9 mouse cellular contexts compared by ENCODE assay signal in genomic region chr16:93906156-93907014, GRCm38 (mm10). TPM values are rescaled to one million over a fixed set of nuclear protein-coding genes. Genes with fewer than 3 reads are reported as not detected.
DNase-seq lines count a peak whose midpoint lies in the region; ATAC-seq lines count a peak whose summit lies in the region.
"Had no signal": no experiment of that assay in that cellular context is flagged by ENCODE, and none has a peak within 500 bp of the region (broad histone marks: within the 10 kb centered on the region; RNA-seq: fewer than 3 reads in every experiment).

No protein-coding gene starts in this region.

- 63% methylated on average over 11 of the region's 11 CpGs for WGBS in kidney, embryonic 15.5 days
- 73% methylated on average over 11 of the region's 11 CpGs for WGBS in liver, embryonic 11.5 days
- WGBS in neural tube, embryonic 13.5 days: 74% methylated on average over 11 of the region's 11 CpGs

- H3K4me2 ChIP-seq in kidney, embryonic 15.5 days: no peak overlapping the region
- no peak overlapping the region for H3K4me2 ChIP-seq in liver, embryonic 11.5 days
- H3K4me2 ChIP-seq in neural tube, embryonic 13.5 days: no peak overlapping the region
- H3K4me2 ChIP-seq: heart, embryonic 13.5 days had no signal

- H3K9me3 ChIP-seq in kidney, embryonic 15.5 days (replicated peaks): no peaks in the 10 kb centered on the region
- no peaks in the 10 kb centered on the region for H3K9me3 ChIP-seq in liver, embryonic 11.5 days (ENCODE audit: control insufficient read depth, low read length)
- no peaks in the 10 kb centered on the region for H3K9me3 ChIP-seq in neural tube, embryonic 13.5 days
- H3K9me3 ChIP-seq: heart, embryonic 13.5 days had no signal

- DNase-seq in CD8-positive naive resting alpha-beta T cell, adult 2 months (ENCODE audit: low read depth in 2 of 2, low spot score in 2 of 2): peak; percentile 37 to 43
- DNase-seq in adrenal gland, adult 18-20 months (ENCODE audit: low spot score in 2 of 2): peak; percentile 57 to 58
- peak; percentile 36 for DNase-seq in embryo, embryonic 11.5 days (ENCODE audit: low read depth, low spot score)
- peak; percentile 17 to 25 for DNase-seq in heart, adult 9 months (ENCODE audit: low spot score in 2 of 2)
- DNase-seq in liver, embryonic 11.5 days (ENCODE audit: low spot score): peak; percentile 54
- peak; percentile 69 for DNase-seq in thymus, postnatal 0 days (ENCODE audit: low spot score)

- ATAC-seq in kidney, embryonic 15.5 days (replicated peaks; ENCODE audit: low FRiP score): peak; percentile 68
- ATAC-seq in liver, embryonic 11.5 days (replicated peaks; ENCODE audit: low FRiP score): peak; percentile 30
- ATAC-seq in neural tube, embryonic 13.5 days (ENCODE audit: low read depth): peak; percentile 29; the same call in 1 of the 2 replicates

- H3K4me3 ChIP-seq in kidney, embryonic 15.5 days (replicated peaks): no peak overlapping the region
- no peak overlapping the region for H3K4me3 ChIP-seq in liver, embryonic 11.5 days (ENCODE audit: low read depth, low read length)
- no peak overlapping the region for H3K4me3 ChIP-seq in neural tube, embryonic 13.5 days
- H3K4me3 ChIP-seq: heart, embryonic 13.5 days had no signal

- peak overlapping the region; percentile 62 for H3K27ac ChIP-seq in kidney, embryonic 15.5 days
- H3K27ac ChIP-seq in liver, embryonic 11.5 days (ENCODE audit: low read depth, low read length): no peak overlapping the region
- H3K27ac ChIP-seq in neural tube, embryonic 13.5 days (replicated peaks): no peak overlapping the region
- H3K27ac ChIP-seq: heart, embryonic 13.5 days had no signal

- peaks cover 19% of the 10 kb centered on the region for H3K4me1 ChIP-seq in kidney, embryonic 15.5 days
- H3K4me1 ChIP-seq in liver, embryonic 11.5 days (replicated peaks; ENCODE audit: control insufficient read depth, insufficient read depth, low read length): no peaks in the 10 kb centered on the region
- H3K4me1 ChIP-seq in neural tube, embryonic 13.5 days (replicated peaks): no peaks in the 10 kb centered on the region

- no peak overlapping the region for H3K9ac ChIP-seq in kidney, embryonic 15.5 days
- H3K9ac ChIP-seq in liver, embryonic 11.5 days (ENCODE audit: low read depth, low read length): no peak overlapping the region
- no peak overlapping the region for H3K9ac ChIP-seq in neural tube, embryonic 13.5 days
- H3K9ac ChIP-seq: heart, embryonic 13.5 days had no signal

- peaks cover 45% of the 10 kb centered on the region for H3K36me3 ChIP-seq in kidney, embryonic 15.5 days
- peaks cover 4% of the 10 kb centered on the region; the same call in 1 of the 2 replicates for H3K36me3 ChIP-seq in liver, embryonic 11.5 days (ENCODE audit: control insufficient read depth, insufficient read depth, low read length)
- H3K36me3 ChIP-seq in neural tube, embryonic 13.5 days: peaks cover 8% of the 10 kb centered on the region

- no peaks in the 10 kb centered on the region for H3K27me3 ChIP-seq in kidney, embryonic 15.5 days
- H3K27me3 ChIP-seq in liver, embryonic 11.5 days (replicated peaks; ENCODE audit: control insufficient read depth, insufficient read depth, low read length): no peaks in the 10 kb centered on the region
- no peaks in the 10 kb centered on the region for H3K27me3 ChIP-seq in neural tube, embryonic 13.5 days
- H3K27me3 ChIP-seq: heart, embryonic 13.5 days had no signal

RNA-seq across cellular contexts. Expression of gene Chaf1b, which starts 22.7 kb away (rescaled TPM):
- 1 to 10 TPM; 1.5 to 2.1 TPM for total RNA-seq in adrenal gland, adult 18-20 months (2021)
- 74.8 and 78.9 TPM in 2 replicates for polyA plus RNA-seq in kidney, embryonic 15.5 days (2015; fragmentation: Nextera tagmentation; extraction: Ambion mirVana)
- 86.3 and 96.0 TPM in 2 replicates for polyA plus RNA-seq in liver, embryonic 11.5 days (2014; fragmentation: Nextera tagmentation; extraction: Ambion mirVana)
- 16.4 and 22.0 TPM in 2 replicates for polyA plus RNA-seq in neural tube, embryonic 13.5 days (2015; fragmentation: Nextera tagmentation; extraction: Ambion mirVana)
- 70.7 and 77.5 TPM in 2 replicates for polyA plus RNA-seq in thymus, postnatal 0 days (2015; fragmentation: Nextera tagmentation; extraction: Ambion mirVana)
